Mouse (Mus musculus) cerebellum, adult 8-10 months (tissue): ENCODE results near the gene Ltbr.
A peak's percentile ranks its signal among the peaks of the same experiment; 100 is the strongest.

Experiments
- DNase-seq: peaks from one replicate; pipeline ENCODE4 v3.0.0; 2022

The Ltbr gene

DNA sequence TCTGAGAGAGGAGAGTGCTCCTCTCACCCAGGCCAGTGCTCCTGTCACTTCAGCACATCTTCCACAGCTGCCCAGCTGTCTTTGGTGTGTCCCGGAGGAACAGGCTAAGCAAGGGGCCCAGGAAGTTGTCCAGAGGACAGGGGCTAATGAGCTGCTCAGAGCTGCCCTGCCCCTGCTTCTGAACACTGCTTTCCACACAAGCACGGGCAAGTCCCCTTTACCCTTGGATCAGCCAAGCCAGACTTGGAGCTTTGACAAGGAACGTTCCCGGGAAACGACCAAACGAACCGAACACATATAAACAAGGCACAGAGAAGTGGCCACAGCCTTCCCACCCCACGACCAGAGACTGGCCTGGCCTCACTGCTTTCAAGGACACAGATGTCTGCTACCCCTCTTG lies 30.4 kb upstream of the Ltbr start:
- no peak for DNase-seq

DNA sequence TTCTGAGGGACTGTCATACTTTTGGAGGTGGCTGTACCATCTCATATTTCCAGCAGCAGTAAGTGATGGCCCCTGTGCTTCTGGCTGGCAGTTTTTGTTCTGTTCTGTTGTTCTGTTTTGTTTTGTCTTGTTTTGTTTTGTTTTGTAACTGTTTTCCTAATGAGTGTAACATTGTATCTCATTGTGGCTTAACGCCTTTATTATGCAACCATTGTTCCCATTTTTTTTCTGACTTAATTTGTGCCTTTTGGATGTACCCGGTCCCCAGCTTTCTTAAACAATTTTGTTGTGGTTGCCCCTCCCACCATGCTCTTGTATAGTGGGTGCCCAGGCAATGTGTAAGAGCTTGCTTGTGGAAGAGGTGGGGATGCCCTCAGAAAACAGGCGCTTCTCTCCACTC lies 28.5 kb upstream of the Ltbr start:
- DNase-seq, result no peak

DNA sequence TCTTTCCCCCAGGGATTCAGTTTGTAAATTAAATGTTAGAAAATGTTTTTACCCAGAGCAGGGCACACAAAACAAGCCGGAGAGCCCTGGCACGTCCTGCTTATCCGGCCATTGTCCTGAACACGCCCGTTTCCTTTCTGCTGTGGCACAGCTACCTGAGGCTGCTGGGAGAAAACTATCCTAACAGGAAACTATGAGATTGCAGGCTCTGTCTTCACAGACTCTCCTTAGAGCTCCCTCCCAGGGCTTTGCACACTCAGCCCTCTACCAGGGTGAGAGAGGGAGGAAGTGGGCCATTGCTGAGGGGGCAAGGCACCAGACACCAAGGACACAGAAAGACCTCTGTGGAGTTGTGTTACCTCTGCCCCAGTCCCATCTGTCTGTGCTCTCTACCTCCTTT lies 26.6 kb upstream of the Ltbr start:
- no peak for DNase-seq

DNA sequence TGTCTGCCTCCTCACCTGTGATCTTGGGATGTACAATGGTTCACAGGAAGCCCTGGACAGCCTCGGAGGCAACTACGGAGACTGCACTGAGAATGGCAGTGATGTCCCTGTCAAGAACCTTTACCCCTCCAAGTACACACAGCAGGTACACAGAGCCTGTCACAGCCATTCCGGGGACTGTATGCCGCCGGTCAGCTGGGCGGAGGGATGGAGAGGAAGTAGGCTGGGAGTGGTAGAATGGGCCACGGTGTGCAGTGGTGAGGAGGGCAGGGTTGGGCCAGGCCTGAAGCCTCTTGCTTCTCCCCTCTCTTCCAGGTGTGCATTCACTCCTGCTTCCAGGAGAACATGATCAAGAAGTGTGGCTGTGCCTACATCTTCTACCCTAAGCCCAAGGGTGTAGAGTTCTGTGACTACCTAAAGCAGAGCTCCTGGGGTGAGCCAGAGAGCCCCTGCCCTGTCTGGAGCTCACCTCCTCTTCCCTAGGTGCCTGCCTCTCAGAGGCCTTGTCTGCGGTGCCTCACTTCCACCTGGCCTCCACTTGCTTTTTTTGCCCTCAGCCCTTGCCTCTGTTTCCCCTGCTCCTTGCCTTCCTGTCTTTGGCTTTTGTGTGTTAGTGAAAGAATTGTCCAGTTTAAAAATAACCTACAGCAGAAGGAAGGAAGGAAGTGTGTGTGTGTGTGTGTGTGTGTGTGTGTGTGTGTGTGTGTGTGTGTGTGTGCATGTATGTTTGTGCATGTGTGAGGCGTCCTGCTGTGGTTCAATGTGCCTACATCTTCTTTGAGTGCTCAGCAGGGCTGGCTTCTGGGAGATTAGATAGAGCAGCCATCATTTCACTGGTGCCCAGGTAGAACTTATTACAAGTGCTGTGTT lies 25.3 kb upstream of the Ltbr start:
- DNase-seq, result no peak

DNA sequence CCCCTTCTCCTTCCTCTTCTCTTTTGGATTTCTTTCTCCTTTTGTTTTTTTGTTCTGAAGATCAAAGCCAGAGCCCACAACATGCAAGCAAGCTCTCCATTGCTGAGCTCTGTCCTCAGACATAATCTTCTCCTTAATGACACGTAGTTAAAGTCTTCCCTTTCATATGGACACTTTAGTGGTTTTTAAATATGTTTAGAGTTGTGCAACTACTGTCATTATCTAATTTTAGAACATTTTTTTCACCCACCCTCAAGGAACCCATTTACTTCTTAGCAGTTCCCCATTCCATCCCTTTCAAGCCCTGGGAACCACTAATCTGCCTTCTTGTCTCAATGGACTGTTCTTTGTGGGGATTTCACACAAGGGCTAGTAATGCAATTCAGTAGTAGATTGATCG lies 20.7 kb upstream of the Ltbr start:
- DNase-seq, result no peak

DNA sequence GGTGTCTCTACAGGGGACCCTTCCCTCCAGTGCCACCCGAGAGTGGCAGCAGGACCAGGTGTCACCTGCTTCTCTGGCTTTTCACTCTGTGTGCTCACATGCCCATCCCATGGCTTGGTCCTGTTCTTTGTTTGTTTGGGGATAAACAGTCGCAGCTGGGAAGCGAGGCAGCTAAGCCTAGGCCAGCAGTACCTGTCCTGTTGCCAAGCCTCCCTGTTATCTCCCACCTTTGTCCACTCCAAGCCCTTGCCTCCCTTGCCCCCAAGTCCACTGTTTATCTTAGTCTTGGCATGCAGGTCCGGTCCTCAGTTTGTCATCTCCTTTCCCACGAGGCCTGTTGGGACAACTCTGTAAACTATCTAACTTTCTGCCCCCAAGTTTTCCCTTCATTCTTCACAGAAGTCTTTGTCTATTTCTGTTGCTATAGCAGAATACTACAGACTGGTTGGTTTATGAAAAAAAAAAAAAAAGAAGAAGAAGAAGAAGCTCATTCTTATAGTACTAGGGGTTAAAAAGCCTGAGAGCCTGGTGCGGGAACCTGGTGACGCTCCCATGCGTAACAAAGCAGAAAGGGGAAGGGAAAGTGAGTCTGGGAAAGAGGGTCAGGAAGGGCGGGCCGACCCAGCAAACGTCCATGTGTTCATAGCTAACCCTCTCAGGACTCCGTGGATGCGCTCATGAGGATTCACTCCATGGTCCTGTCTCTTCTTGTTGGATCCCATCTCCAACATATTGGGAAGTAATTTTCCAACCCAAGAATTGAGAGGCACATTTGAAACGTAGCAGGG lies 19.6 kb upstream of the Ltbr start:
- DNase-seq, result no peak

DNA sequence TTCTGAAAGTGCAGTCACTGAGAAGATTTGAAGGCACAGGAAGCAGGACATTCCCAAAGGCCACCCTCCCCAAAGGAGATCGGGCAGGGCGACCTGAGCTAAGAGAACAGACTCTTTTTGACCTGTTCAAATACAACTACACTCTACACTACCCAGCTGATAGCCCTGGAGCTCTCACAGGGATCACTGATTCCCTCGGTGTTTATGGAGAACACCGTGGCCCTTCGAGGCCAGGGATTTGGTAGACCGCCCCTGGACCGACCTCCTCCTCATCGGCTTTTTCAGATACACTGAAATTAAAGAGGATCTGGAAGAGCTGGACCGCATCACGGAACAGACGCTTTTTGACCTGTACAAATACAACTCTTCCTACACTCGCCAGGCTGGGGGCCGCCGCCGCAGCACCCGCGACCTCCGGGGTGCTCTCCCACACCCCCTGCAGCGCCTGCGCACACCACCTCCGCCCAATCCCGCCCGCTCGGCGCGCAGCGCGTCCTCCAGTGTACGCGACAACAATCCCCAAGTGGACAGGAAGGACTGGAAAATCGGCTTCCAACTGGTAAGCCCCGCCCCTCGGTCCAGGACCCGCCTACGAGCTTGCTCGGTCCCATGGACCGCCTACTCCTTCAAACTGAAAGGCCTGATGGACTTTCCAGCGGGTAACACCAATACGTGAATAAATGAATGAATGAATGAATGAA lies 17.1 kb upstream of the Ltbr start:
- DNase-seq, result peak; percentile 28

DNA sequence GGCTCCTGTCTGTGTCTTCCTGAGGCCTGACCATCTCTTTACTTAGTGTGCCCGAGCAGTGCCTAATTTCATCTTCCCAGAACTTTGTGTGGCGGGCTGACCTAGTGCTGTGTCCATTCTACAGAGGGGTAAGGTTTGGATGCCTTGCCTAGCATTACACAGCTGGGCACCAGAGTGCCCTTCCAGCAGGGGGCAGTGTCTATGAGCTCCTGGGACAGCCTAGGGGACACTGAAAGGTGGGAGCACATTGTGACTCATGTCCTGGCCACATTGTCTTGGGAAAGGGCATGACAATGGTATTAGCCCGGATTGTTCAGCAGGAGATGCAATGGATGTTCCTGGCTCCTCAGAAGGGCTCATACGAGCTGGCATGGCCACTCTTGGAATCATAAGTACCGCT lies 14.6 kb upstream of the Ltbr start:
- DNase-seq, result no peak

DNA sequence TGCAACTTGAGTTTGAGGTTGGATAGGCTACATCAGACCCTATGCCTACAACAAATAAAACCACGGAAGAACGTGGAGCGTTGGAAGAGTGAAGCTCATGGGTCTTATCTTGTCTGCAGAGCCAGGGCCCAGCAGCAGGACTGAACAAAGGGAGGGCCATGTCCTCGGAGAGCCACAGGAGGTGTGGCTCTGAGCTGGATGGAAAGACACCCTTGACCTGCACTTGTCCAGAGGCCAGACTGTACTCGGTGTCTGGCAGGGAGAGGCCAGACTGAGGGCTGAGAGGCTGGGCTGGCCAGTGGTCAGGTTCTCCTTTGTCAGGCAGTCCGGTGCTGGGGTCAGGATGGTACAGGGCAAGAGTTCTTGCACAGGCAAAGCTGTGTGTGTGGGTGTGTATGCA lies 11.7 kb upstream of the Ltbr start:
- DNase-seq, result no peak

DNA sequence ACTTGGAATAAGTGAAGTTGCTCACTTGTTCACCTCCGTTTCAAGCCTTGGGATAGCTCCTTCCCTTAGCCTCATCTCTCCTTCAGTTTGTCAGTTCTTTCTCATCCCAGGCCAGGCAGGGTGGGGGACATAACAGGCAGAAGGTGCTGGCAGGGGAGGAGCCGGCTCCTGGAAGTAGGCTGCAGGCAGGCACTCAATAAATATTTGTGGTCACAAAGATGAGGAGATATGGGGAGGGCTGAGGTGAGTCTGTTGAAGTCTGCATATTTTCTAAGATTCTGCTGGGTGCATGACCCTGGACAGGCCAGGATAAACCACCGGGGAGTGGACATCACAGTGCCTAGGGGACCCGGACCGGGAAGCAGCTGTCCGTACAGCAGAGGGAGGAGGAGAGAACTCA lies 9.9 kb upstream of the Ltbr start:
- no peak for DNase-seq

DNA sequence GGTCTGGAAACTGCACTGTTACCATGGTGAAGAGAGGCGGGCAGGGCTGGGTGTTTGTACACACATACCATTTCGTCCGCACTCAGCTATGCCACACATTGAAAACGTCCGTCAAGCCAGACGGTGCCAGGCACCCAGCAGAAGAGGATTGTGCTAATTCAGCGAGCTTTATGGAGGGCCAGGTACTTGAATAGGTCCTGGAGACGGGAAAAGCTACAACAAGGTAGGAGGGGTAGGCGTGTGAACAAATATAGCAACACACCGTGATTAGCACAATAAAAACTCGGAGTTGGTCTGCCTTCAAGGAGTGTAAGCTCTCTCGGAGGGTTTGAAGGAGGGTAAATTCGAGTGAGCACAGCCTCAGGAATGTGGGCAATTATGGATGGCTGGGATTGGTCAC lies 9.1 kb upstream of the Ltbr start:
- no peak for DNase-seq

DNA sequence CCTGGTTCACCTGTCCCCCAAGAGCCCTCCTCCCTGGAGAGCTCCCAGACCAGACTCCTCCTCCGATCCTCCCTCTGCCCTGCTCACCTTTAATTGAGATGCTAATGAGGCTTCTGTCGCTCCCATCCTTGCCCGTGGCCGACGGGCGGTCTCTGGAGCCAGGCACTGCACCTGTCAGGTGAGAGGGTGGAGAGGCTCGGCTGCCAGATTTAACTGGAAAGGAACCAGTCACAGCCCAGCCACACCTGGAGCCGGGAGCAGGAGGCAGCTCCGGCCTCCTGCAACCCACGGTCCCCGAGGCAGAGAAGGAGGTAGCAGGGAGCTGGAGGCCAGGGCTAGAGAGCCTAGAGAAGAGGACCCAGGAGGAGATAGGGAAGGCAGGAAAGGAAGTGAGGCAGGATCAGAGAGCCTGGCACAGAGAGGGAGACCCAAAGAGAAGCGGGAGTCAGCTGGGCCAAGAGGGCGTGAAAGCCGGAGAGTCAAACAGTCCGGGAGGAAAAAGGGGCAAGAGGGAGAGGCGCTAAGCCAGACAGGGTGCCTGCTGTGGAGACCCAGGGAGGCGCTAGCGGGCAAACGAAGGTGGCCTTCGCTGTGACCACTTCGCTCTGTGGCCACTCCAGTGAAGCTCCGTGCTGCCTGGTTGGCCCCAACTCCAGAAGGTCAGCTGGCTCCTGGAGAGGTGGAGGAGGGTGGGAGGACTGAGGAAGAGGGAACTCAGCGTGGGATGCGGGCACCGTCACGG lies 7.6 kb upstream of the Ltbr start:
- DNase-seq, result no peak

DNA sequence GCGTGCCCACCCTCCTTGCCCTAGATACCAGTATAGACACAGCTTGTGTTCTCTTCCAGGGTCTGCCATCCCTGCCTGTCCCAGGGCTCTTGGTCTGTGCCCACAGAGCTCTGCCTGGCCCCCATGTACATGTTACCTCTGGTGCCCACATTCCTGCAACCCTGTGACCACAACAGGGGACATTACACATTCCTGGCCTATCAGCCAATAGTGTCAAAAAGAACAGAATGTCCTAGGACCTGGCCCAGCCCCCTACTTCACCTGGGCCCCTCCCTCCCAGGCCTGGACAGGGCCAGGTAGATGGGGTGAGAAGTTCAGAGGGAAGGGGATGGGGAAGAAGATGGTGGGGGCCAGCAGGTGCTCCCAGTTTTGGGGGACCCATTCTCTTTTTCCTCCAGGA lies 6.6 kb upstream of the Ltbr start, which contains the start of gene Scnn1a:
Scnn1a (plus strand) TSS at position 337 of the 400 bp plus-strand sequence.
- no peak for DNase-seq

DNA sequence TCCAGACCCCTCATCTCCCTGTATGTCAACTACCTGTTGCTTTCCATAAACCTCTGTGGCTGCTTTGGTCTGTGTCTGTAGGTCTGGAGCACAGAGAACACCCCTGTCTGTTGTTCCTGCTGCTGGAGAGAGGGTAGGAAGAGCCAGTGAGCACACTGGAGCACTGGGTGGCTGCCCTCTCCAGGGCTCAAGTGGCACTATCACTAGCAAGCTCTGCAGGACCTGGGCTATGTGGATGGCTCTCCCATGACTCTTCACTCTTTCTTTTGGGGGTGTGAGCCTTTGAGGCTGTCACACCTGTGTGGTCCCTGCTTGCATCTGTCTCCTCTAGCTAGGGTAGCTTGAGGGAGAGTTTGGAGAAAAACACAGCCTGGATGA lies 6.2 kb upstream of the Ltbr start:
- no peak for DNase-seq

DNA sequence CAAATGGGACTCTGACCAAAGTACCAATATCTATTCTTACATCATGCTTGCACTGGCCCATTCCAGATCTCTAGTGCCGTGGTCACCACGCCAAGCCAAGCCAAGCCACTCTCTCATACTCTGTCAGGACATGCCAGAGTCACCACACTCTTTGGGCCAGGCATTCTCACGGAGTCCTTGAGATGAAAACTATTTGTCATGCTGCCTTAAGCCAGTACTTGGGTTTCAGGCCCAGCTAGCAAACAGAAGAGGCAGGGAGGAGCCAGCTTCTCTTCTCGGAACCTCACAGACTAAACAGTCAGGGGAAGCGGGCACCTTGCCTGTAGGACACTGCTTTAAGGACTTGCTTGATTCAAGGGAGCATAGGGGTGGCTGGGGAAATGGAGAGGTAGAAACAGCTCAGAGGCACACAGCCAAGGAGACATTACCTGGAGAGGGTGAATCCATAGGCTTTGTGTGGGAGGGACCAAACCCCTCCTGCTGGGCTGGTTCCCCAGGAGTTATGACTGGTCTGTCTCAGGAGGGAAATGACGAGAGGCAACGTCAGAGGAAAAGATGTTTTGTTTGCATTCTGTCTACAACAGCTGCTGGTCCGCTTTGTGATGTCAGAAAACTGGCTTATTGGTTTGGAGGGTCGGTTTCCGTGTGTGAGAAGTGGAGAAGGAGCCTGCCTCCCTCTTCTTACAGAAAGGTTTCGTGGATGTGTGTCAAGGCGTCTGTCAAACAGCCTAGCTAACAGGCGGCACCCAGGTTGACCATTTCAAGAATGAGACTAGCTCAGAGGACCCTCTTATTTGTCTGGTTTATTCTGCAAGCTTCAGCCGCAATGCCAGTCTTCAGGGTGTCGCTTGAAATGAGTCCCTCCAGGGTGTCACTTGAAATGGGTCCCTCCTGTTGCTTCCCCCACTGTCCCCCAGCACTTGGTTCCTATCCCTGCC lies 5.6 kb upstream of the Ltbr start:
- no peak for DNase-seq

DNA sequence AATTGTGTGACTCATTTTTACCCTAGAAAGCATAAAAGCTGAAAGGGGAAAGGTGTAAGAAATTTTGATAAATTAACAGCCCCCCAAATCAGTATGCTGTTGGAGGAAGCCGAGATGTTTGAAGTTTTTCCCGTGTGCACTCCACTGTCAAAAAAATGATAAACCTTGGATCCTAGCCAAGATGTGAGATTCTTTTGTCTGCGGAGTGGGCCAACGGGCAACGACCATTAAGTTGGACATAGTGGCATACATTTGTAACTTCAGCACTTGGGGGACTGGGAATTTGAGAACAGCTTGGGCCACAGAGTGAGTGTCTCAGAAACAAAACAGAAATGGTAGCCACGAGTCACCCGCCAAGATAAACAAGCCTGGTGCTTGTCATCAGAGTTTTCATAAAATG lies 3.4 kb upstream of the Ltbr start:
- DNase-seq, result no peak

DNA sequence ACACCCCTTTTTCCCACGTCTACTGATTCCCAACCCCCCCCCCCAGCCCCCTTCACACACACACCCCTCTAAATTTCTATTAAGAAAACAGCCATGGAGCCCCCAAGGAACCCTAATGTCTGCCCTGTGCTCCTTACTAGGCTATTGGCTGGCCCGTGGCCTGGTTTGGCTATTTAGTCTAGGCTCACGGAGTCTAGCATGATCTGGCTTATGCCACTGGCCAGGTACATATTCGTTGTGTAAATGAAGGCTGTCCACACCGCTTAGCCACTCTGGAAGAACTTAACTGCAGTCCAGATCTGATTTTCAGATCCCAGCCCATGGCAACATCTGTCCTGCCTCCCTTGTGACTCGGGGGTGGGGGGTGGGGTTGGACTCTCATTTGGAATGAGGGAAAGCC lies 1.1 kb upstream of the Ltbr start:
- no peak for DNase-seq

DNA sequence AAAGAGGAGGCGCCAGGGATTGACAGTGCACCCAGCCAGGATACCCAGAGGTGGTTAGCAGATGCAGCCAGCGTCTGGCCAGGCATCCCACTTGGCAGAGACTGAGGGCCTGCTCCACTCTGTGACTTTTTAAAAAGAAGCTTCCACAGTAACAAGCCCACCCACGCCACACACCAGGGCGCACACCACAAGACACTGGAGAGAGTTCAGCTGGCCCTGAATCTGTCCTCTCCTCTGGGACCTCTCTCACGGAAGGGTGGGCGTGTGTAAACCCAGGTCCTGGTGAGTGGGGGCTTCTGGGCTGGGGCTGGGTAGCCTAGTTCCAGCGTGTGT lies 512 bp upstream of the Ltbr start:
- no peak for DNase-seq

DNA sequence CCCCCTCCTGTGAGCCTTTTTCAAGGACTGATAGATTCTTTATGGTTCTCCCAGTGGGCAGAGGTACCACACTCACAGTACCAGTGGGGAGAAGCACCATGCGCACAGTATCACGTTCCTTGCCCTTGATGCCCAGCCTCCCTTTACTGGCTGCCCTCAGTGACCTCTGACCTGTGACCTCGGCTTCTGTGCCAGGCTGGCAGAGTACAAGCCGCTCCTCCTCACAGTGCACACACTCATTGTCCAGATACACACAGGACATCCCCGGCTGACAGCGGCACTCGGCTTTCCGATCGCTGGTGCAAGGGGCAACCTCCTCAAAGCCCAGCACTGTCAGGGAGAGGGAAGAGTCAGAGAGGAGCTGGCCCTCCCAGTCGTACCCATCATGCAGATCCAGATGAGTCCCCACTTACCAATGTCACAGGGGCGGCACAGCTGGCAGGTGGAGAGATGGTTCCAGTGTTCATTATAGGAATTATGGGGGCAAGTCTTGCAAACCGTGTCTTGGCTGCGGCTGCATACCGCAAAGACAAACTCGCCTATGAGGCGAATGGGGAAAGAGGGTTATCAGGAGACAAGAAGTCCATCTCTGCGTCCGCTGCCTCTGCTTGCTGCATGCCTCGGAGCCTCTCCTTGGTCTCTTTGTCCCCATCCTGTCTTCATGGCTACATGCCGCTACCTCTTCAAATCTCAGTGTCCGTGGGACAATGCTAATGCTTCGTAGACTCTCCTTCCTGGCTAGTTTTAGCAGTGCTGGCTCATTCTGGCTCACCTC lies 917 bp downstream of the Ltbr start:
- DNase-seq, result no peak

DNA sequence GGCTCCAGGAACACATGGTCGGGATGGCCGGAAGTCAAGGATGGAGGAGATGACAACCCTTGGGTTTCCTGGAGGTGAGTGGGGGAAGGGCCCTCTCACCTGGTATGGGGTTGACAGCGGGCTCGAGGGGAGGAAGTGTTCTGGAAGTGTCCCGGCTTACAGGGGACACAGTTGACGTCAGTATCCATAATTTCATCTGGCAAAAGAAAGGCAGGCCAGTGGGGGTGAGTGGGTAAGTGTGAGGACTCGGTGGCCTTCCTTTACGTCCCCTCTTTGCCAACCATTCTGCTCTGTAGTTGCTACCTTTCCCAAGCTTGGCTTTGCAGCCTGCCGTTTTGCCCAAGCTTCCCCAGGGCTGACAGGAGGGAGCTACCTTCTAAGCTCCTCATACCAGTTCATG lies 1.5 kb downstream of the Ltbr start:
- DNase-seq, result no peak

DNA sequence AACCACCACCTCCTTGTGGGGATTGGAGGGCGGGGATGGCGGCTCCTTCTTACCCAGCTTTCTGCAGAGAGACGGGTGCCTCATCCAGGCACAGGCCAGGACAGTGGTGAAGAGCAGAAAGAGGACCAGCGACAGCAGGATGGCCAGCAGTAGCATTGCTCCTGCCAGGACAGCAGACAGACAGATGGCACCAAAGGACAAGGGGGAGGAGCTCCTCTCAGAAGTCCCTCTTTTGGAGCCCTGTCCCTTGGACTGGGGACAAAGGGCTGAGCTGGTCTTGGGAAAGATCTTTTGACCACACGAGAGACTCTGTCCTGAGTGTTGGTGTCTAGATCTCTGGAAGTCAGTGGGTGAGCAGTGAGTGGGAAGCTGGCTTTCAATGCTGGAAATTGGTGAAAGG lies 4.3 kb downstream of the Ltbr start:
- DNase-seq, result no peak
